Mouse (Mus musculus) C2C12 (cell line): ENCODE results near the gene Atox1. TPM values are rescaled to one million over a fixed set of nuclear protein-coding genes. Genes with fewer than 3 reads are reported as not detected.

Source experiments
- H3K27me3 ChIP-seq: one replicate; pipeline ENCODE4 v1.6.1; 2011; ENCODE audit not compliant: control insufficient read depth, insufficient read depth, insufficient read length
- H3K36me3 ChIP-seq: one replicate; pipeline ENCODE4 v1.6.1; 2011; ENCODE audit not compliant: control insufficient read depth, insufficient read depth
- H3K4me3 ChIP-seq: one replicate; pipeline ENCODE4 v1.5.1; 2011; ENCODE audit warnings: mild to moderate bottlenecking, control low read depth; ENCODE audit not compliant: poor library complexity, insufficient read depth, severe bottlenecking
- H3K79me2 ChIP-seq: one replicate; pipeline ENCODE4 v1.6.1; 2011; ENCODE audit not compliant: control insufficient read depth, insufficient read depth
- H3K79me3 ChIP-seq: one replicate; pipeline ENCODE4 v1.6.1; 2011; ENCODE audit warnings: low read depth, control low read depth
- H3ac ChIP-seq: one replicate; pipeline ENCODE3; 2011; ENCODE audit warnings: low read depth; ENCODE audit not compliant: control insufficient read depth, insufficient read length
- CEBPB ChIP-seq: IDR thresholded peaks from one replicate; pipeline ENCODE4 v1.6.1; 2011; ENCODE audit warnings: low read depth, mild to moderate bottlenecking, control low read depth, moderate library complexity
- CTCF ChIP-seq: IDR thresholded peaks from one replicate; pipeline ENCODE4 v1.5.1; 2011; ENCODE audit not compliant: control insufficient read depth, insufficient read depth, insufficient read length
- FOSL1 ChIP-seq: IDR thresholded peaks from one replicate; pipeline ENCODE4 v1.8.0; 2011; ENCODE audit warnings: mild to moderate bottlenecking, low read length; ENCODE audit not compliant: poor library complexity, insufficient read depth, severe bottlenecking
- MAX ChIP-seq: IDR thresholded peaks from one replicate; pipeline ENCODE4 v1.6.1; 2011; ENCODE audit warnings: mild to moderate bottlenecking, control low read depth
- MYOD1 ChIP-seq: IDR thresholded peaks from one replicate; pipeline ENCODE4 v1.6.1; 2011; ENCODE audit warnings: low read depth; ENCODE audit not compliant: control insufficient read depth, insufficient read length
- MYOG ChIP-seq: IDR thresholded peaks from one replicate; pipeline ENCODE4 v1.6.1; 2011; ENCODE audit not compliant: control insufficient read depth, insufficient read length; ENCODE audit errors: extremely low read depth
- USF1 ChIP-seq: IDR thresholded peaks from one replicate; pipeline ENCODE4 v1.6.1; 2011; ENCODE audit warnings: low read depth, mild to moderate bottlenecking, control low read depth, moderate library complexity
- microRNA-seq: library from miRNA; unstranded; fragments of <30 nt; microRNA quantifications from one replicate; pipeline ENCODE4, GENCODE M21; 2019; ENCODE audit warnings: borderline microRNAs expressed
- polyA plus RNA-seq: library from polyadenylated mRNA; unstranded; fragments of >200 nt; fragmentation: generic; extraction: Trizol; gene quantifications from one replicate; pipeline ENCODE4 v1.2.1, GENCODE M21; 2012; ENCODE audit warnings: missing spikeins

The Atox1 gene
- polyA plus RNA-seq, 1 experiment: 365 TPM

DNA sequence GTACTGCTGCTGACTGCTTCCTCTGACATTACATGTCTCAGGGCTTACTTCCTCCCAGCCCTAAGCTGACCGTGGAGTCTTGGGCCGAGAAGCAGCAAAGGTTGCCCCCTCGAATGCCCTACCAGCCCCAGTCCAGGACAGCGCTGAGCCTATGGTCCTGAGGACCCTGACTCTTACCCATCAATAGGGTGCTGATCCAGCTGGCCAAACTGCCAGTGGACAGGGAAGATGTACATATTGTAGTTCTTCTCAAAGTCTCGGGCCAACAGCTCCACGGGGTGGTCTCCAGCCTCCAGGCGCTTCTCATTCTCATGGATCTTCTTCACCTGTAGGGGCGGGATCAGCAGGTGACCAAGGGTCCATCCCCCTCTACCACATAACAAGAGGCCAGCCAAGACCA lies 62.7 kb downstream of the Atox1 start:
- H3K4me3 ChIP-seq: no peak overlapping the region
- TF ChIP-seq CEBPB: no peak
- TF ChIP-seq USF1: no peak
- no peak for TF ChIP-seq CTCF
- no peak for TF ChIP-seq MAX
- no peak for TF ChIP-seq MYOG
- TF ChIP-seq MYOD1: no peak
- TF ChIP-seq FOSL1: no peak
- H3ac ChIP-seq: no peak overlapping the region
- H3K79me2 ChIP-seq: peaks cover 10% of the 10 kb centered on the region
- H3K27me3 ChIP-seq: no peaks in the 10 kb centered on the region
- peaks cover 4% of the 10 kb centered on the region for H3K79me3 ChIP-seq
- H3K36me3 ChIP-seq: peaks cover 86% of the 10 kb centered on the region

DNA sequence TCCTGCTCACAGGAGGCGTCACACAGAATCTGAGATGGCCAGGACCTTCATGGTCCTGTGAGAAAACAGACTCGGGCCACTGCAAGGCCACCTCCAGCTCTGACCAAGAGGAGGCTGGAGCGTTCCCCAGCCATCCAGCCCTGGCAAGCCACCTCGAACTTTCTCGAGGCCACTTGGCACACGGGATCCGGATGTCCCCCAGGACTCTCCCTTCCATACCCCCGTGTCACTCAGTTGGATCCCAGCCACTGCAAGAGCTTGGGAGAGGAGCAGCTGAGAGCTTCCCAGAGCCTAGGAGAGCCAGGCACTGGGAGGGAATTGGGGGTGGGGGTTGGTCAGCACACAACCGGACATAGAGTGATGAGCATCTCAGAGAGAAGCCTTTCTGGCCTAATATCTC lies 63.6 kb downstream of the Atox1 start:
- Histone ChIP-seq H3K27me3 (no peaks in the 10 kb centered on the region), H3ac (no peak overlapping the region), H3K4me3 (no peak overlapping the region), H3K36me3 (peaks cover 78% of the 10 kb centered on the region), H3K79me3 (no peaks in the 10 kb centered on the region), H3K79me2 (peaks cover 10% of the 10 kb centered on the region)
- TF ChIP-seq CTCF (no peak), MYOD1 (no peak), MAX (no peak), MYOG (no peak), CEBPB (no peak), USF1 (no peak), FOSL1 (no peak)

DNA sequence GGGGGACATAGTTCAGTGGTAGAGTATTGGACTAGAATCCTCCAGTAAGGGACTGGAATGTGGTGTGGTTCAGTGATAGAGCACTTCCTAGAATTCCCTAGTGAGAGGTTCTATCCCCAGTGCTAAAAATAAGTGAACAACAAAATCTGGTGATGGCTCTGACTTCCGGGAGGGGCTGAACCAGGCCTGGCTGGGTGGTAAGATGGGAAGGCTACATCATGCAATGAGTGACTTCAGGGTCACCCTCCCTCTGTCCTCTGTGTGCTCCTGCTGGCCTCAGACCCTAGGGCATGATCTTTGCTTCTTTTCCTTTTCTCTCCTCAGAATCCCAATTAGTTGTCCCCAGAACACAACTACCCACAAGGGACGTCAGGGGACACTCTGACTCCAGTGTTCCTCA lies 64.0 kb downstream of the Atox1 start:
- H3ac ChIP-seq: no peak overlapping the region
- H3K27me3 ChIP-seq: no peaks in the 10 kb centered on the region
- H3K36me3 ChIP-seq: peaks cover 76% of the 10 kb centered on the region
- H3K79me2 ChIP-seq: peaks cover 6% of the 10 kb centered on the region
- TF ChIP-seq USF1: no peak
- H3K79me3 ChIP-seq: no peaks in the 10 kb centered on the region
- H3K4me3 ChIP-seq: no peak overlapping the region

Small RNA genes within 50 kb of the gene (microRNA-seq; reads per million reads assigned to microRNA genes)
- gene Mir7652: 0.16 reads per million

Other genes starting within 250 kb of the Atox1 start
- gene Fat2, start 124.7 kb downstream of the Atox1 start, polyA plus RNA-seq: 0.19 TPM
- gene Sparc, start 38.1 kb downstream of the Atox1 start, polyA plus RNA-seq: 632 TPM
- gene G3bp1, start 8.4 kb upstream of the Atox1 start, polyA plus RNA-seq: 82.5 TPM
- 0.02 TPM for gene Glra1, start 147.0 kb upstream of the Atox1 start, polyA plus RNA-seq